Mouse (Mus musculus): Measurements from ENCODE around the gene Nfkb1.

Gene Nfkb1

DNA sequence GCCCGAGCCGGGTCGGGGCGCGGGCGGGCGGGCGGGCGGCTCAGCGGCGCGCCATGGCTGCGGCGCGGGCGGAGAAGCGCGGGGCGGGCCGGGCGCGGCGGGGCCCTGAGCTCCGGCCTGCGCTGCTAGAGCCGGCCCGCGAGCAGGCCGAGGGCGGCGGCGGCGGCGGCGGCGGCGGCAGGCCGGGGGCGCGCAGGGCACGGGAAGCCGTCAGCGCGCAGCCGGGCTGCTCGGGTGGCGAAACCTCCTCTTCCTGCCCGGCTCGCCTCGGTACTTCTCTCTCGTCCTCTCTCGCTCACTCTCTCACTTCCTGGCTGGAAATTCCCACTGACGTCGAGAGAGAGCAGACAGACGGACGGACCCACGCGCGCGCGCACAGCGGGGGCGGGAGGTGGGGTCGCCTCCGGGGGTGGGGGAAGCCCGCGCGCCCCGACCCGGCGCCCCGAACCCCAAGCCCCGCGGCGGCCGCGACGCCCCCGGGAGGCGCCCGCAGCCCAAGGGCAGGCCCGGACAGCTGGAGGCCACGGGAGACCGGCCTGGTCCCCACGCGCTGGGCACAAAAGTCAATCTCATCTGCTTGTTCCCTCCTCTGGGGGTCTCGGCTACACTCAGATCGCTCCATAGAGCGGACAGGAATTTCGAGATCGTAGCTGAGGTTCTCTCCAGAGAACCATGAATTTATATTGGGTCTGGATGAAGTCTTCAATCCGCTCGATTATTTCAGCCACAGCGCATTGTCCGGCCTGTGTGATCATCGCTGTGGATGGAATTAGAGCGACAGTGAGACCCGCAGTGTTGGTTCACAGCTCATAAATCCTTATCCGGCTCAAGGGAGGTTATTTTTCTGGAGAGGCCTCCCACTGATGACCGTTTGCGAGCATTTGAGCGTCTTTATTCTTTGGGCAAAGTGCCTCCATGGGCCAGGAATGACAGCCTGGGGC lies at the start of gene Nfkb1:
Nfkb1 (minus strand) TSS at position 357 of the 941 bp plus-strand sequence.
- ATAC-seq (ENCODE audit: insufficient number of reproducible peaks, low FRiP score, low TSS enrichment): peak; percentile 61

DNA sequence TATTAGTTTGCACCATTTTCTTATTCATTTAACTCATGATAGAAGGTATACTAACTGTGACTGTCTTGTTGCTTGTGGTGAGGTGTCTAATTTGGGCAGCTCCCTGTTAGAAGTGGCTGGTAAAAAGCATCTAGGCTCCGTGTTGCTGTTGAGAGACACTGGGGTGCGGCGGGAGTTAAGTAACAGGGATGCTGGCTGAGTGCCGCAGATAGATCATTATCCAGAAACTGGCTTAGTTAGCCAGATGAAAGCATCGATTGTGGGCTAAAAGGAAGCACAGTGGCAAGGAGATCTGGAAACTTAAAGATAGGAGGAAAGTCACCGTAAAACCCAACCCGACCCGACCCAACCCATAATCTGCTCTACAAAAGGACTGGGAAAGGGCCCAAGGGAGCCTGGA lies 49.4 kb upstream of the Nfkb1 start:
- no peak for ATAC-seq (ENCODE audit: insufficient number of reproducible peaks, low FRiP score, low TSS enrichment)

DNA sequence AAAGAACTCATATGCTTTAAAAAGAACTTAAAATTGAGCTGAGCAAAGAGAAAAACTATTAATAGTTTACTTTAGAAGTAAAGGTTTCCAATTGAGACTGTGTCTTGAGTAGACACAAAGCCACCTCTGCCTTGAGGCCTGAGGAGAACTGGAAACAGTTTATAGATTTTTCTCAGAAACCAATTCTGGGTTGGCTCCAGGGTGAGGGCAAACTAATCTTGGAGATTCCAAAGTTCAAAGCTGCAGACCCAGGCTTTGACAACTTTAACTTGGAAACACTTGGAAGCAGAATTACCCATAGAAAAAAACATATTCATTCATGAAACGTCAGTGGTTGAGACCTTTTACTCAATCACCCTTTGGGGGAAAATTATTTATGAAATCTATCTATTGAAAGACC lies 43.4 kb upstream of the Nfkb1 start:
- ATAC-seq (ENCODE audit: insufficient number of reproducible peaks, low FRiP score, low TSS enrichment): no peak

DNA sequence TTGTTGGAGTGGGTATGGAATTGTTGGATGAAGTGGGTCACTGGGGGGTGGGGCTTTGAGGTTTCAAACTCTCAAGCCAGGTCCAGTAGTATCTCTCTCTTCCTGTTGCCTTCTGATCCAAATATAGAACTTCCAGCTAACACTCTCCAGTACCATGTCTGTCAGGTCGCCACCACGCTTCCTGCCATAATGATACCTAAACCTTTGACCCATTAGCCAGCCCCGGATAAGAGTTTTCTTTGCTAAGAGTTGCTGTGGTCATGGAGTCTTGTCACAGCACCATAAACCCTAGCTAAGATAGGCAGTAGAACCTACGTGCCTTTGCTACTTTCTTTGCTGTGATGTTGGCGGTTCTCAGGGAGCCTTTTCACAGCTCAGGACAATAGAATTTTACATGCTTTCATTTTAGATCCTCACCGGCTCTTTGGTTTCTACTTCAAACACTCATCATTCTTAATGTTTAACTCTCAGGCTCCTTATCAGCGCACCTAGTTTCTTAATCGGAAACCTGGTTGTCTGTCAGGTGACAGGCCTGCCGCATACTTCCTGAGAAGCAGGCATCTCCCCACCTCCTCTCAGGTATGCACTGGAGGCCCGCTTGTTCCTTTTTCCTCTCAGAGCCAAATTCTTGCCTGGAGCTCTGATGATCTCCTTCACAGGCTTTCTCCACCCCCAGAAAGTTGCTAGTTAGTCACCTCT lies 41.5 kb upstream of the Nfkb1 start:
- no peak for ATAC-seq (ENCODE audit: insufficient number of reproducible peaks, low FRiP score, low TSS enrichment)

DNA sequence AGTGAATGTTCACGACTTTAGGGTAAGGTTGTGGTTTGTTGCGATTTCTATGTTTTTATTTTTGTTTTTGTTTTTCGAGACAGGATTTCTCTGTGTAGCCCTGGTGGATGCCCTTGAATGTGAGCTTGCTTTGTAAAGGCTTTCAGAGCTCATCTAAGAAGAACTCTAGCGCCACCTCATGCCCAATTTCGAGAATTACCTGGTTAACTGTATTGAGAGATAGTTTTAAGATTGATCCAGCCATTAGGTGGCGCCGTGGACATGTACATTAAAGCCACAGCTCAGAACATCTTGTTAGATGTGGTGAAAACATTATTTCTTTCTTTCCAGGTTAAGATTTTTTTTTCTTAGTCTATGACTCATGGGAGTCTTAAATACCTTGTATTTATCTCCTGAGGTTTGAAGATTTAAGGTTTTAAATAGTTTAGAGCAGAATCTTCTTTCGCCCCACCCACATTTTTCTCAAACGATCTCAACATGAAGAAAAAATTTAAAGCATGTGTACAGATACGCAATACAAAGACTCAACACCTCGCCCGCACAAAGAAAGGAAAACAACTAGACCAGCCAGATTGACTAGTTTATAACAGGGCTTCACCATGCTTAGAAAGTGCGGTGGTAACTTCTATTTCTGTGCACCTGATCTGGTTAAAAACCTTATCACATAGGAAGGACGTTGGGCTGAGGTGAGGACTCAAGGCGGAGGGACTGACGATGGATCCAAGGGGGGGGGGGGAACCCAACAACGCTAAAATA lies 40.1 kb upstream of the Nfkb1 start:
- ATAC-seq (ENCODE audit: insufficient number of reproducible peaks, low FRiP score, low TSS enrichment): peak; percentile 87

DNA sequence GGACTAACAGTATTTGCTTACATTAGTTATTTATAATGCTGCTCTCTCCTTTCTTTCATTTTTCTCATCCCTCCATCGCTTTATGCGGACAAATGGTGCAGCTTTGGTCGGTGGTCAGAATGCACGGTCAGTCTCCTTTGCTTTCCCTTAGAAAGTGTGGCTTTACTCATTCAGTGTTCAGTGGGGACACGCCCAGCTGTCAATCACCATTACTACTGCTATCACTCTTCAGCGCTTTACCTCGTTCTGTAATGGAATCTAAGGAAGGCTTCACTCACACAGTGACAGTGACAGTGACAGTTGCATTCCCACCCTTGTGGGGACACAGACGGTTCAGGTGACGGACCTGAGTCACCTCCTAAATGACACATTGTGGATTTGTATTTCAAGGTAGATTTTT lies 39.4 kb upstream of the Nfkb1 start:
- 0 out of 2 replicates have a peak, but pooled peaks have one; percentile 29 for ATAC-seq (ENCODE audit: insufficient number of reproducible peaks, low FRiP score, low TSS enrichment)

DNA sequence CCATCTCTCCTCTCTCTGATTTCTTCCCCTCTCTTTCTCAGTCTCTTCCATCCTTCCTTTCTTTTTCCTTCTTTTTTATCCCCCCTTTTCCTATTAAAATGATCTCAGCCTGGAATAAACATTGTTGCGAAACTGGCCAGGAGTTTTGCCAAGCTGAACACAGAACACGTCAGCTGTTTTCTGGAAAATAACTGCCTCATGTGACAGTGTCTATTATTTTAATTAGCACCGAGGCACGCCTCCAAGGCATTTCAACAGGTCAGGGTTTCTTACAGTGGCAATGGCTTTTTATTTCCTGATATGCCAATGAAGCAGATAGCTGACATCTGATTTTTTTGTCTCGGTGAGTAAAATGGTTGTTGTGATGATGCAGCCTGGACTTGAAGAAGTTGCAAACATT lies 38.2 kb upstream of the Nfkb1 start:
- ATAC-seq (ENCODE audit: insufficient number of reproducible peaks, low FRiP score, low TSS enrichment): no peak

DNA sequence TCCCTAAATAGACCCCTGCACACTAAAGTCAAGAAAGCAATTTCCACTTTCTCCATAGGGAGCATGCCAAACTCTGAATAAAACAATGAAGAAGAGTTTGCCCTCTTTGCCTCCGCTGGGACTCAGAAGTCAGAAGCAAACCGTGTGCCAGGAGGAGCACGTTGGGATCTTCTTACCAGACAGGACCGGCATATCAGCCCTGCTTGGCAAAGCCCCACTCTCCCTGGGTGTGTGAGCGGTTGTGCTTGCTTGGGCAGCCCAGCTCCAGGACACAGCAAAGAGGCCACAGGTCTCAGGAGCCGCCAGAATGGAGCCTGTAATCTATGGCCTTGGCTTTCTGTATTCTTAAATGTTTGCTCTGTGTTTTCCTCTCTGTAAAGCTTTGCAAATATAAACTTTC lies 37.6 kb upstream of the Nfkb1 start:
- no peak for ATAC-seq (ENCODE audit: insufficient number of reproducible peaks, low FRiP score, low TSS enrichment)

DNA sequence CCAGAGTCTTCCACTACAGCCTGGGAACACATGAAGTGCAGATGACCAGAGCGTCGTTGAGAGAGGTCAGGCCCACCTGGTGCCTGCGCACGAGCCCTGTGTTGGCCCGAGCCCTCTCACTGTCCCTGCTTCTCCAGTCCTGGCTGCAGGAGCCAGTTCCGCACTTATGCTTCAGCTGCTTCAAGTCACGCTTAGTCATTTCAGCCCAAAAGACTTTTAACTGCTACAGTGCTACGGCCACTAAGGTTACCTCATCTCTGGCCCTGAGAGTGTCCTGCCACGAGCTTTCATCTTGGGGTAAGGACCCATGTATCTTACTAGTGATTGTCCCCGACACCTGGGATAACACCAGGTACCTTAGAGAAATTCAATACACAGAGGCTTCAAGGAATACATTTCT lies 36.0 kb upstream of the Nfkb1 start:
- no peak for ATAC-seq (ENCODE audit: insufficient number of reproducible peaks, low FRiP score, low TSS enrichment)

DNA sequence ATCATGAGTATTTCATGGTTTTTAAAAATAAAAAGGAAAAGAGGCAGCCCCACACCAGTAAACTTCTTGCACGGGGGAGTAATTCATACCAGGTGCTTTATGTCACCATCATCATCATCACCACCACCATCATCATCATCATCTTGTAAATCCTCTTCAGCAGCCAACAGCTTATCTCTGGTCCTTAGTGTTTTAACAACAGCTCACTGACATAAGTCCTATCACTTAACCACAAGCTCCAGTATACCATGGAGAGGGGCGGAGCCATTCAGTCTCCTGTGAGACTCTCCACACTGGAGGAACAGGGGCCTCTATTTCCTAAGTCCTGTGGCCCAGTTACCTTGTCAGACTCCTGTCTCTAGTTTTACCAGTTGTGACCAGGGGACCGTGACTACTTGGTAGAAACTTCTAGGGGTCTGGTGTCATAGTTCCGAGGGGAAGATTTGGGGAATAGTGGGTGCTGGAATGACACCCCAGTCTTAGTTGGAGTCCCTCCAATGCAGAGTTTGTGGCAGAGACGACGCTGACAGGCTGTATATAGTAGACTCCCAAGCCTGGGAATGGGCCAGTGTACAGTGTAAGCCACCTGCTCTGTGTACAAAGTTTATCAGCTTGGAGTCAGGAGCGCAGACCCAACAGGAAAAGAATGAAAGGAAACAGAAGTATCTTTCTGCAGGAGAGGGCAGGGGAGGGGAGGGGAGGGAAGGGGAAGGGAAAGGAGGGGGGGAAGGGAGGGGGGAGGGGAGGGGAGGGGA lies 35.4 kb upstream of the Nfkb1 start:
- no peak for ATAC-seq (ENCODE audit: insufficient number of reproducible peaks, low FRiP score, low TSS enrichment)

DNA sequence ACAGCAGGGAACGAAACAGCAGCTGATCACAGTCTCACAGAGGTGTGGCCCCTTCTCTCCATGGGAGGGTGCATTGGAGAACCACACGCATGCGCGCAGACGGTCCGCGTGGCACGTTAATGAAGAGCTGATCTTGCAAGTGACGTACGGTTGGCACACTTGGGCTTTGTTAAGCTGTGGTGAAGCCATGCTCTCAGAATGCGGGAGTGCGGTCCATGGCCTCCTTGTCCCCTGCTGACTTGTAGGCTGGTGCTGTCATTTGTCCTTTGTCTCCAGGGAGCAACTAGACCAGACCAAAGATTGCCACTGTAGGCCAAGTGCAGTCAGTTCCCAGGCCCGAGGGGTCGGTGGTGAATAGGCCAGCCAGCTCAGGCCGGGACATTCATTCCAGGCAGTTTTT lies 34.7 kb upstream of the Nfkb1 start:
- ATAC-seq (ENCODE audit: insufficient number of reproducible peaks, low FRiP score, low TSS enrichment): 0 out of 2 replicates have a peak, but pooled peaks have one; percentile 52

DNA sequence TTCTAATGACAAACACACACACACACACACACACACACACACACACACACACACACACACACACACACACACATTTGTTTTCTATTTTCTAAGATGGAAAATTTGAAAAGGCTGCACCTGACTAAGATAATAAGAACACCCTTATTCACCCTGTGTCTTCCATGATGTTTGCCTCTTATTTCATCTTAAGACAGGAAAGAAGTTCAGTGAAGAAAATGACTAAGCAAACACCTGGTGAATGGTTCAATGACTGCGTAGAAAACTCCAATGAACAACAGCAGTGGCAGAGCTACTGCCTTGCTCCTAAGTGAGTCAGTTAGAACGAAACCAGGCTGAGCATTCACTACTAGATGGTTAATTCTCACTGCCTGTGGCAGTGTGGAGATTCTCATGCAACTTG lies 30.8 kb upstream of the Nfkb1 start:
- no peak for ATAC-seq (ENCODE audit: insufficient number of reproducible peaks, low FRiP score, low TSS enrichment)

DNA sequence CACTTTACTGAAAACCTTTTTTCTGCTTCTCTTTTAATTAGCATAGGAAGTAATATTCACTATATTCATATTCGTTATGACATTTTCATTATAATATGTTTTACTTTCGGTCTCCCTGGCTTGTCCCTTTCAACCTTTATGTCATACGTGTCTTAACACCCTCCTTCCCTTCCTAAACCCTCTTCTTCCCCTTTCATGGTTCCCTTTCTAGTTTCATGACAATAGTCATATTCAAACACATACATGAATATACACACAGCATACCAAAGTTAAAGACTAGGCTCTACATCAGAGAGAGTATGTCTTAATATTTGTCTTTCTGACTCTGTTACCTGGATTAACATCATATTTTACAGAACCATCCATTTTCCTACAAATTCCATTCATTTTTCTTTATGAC lies 28.6 kb upstream of the Nfkb1 start:
- ATAC-seq (ENCODE audit: insufficient number of reproducible peaks, low FRiP score, low TSS enrichment): no peak

DNA sequence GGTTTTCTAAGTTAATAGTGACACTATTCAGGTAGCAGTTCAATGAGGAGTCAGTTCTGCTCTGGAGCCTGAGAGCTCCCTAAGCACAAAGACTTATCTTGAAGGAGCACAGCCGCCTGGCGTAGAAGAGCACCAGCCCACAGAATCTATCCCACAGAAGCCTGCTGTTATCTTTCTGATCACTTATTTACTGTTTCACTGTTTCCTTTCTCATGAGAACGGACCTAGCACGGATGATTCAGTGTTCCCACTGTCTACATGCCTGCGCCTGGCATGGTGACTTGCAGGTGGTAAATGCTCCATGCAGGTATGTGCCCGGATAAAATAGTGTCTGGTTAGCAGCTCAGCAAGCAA lies 27.8 kb upstream of the Nfkb1 start:
- no peak for ATAC-seq (ENCODE audit: insufficient number of reproducible peaks, low FRiP score, low TSS enrichment)

DNA sequence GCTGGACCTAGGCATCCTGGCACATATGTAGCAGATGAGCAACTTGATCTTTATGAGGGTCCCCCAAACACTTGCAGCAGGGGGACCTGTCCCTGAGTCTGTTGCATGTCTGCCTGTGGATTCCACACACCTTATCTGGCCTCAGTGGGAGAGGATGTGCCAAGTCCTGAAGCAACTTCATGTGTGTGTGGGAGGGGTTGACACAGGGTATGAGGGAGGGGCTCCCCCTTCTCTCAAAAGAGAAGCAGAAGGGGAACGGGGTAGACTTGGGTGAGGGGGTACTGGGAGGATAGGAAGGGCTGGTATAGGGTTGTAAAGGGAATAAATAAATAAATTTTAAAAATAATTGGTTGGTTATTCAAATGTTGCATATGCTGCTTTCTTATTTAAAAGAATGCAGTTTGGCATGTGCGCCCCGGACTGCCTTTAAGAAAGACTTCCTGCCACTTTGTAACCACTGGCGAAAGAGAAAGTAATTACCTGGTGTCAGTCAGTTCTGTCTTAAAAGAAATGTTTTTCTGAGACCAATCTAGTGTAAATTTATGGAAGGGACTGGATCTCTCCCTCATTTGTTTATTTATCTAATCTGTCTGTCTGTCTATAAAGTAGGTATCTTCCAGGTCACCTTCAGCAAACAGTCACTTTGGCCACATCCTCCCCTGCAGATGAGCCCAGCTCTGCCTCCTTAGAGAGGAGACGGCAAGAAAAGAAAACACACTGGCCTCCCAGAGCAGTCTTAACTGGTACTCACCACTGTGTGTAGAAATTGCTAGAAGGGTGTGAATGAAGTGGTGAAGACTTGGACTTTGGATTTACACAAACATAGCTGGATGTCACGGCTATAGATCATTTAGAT lies 27.2 kb upstream of the Nfkb1 start:
- ATAC-seq (ENCODE audit: insufficient number of reproducible peaks, low FRiP score, low TSS enrichment): no peak

DNA sequence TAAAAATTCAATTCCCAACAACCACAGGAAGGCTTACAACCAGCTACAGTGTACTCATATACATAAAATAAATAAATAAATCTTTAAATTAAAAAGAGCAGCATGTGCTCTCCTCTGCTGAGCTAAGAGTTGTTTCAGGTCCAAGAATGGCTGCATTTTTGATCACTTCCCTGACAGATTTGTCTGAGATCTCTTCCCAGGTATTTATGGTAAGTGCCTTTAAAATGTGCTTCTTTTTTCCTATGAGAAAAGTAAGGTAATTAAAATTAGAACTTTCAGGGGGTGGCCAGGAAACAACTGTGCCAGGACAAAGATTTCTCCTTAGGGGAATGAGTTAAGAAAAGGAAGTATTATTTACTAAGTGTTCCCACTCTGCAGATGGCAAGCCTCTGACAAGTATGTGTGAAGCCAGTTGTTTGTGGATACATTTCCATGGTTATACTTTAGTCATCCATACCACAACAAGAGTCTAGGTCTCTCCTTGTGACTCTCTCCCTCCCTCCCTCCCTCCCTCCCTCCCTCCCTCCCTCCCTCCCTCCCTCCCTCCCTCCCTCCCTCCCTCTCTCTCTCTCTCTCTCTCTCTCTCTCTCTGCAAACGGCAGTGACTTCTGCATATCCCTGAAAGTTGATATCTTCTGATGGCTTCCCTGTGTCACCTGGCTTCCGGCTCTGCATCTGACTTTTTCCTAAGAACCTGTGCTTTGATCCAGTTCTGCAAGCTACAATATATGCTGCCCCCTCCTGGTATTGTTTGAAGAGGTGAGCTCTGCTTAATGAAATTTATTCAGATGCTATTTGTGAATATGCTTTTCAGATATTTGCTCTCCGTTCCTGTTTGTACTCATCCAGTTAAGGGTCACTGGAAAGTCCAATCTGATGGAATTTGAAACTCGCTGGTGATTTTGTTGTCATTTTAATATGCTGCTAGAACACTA lies 21.9 kb upstream of the Nfkb1 start:
- peak; percentile 36; the same call in 1 of the 2 replicates for ATAC-seq (ENCODE audit: insufficient number of reproducible peaks, low FRiP score, low TSS enrichment)

DNA sequence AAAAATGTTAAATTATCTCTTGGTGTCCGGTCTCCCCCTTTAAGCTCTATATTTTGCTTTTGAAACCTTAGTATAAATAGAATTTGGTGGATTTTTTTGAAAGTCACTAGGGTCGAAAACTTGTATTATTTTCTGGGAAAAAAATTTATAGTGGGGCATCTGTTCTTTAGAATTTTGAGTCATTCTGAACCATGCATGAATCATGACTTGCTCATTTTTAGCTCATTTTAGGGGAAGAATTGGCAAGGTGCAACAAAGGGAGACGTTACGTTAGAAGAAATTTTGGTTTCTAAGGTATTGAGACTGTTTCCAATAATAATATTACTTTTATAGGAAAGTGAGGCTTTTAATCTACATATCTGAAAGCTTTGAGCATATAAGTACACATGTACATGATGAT lies 20.3 kb upstream of the Nfkb1 start:
- no peak for ATAC-seq (ENCODE audit: insufficient number of reproducible peaks, low FRiP score, low TSS enrichment)

DNA sequence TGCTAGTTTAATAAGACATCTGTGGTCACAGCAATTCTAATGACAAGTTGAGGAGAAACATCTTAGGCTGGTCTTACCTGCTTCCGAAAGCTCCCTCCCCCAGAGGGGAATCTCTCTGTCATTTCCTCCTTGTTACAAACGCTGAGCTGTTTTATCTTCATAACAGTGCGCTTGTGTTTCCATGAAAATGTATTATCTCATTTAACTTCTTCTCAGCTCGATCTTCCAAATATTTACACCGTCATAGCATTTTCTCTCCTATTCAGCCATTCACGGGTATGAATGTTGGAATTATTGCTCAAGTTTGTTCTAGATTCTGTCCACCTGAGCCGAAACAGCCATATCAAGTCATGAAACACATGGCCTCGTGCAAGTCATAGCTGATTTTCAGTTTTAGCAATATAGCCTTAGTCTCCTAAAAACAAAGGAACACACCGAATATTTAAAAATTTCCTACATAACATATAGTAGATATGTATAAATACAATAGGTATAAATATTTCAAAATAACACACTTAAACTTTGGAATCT lies 19.8 kb upstream of the Nfkb1 start:
- ATAC-seq (ENCODE audit: insufficient number of reproducible peaks, low FRiP score, low TSS enrichment): no peak
